Mouse (Mus musculus): ENCODE measurements around the gene Gcgr. TPM values are rescaled to one million over a fixed set of nuclear protein-coding genes. Genes with fewer than 3 reads are reported as not detected.
A peak's percentile ranks its signal among the peaks of the same experiment; 100 is the strongest.

Gene Gcgr
- total and polyA plus RNA-seq, 3 experiments: not detected

- H3K4me3 ChIP-seq (ENCODE audit: control insufficient read depth in 1 of 2, insufficient read depth in 1 of 2, low read depth in 2 of 2, low read length in 2 of 2): no peak overlapping the region
Observed at GRCm38 (mm10) chr11:120538955-120539284, 8.4 kb downstream of the Gcgr start.

GRCm38 (mm10) chr11:120539285-120540014 is 9.0 kb downstream of the Gcgr start:
- Histone ChIP-seq H3K79me2 (ENCODE audit: control insufficient read depth, insufficient read depth, low read length, poor library complexity) (no peaks in the 10 kb centered on the region), H3K36me3 (ENCODE audit: control insufficient read depth in 1 of 2, insufficient read depth in 2 of 2, low read length in 2 of 2) (no peaks in the 10 kb centered on the region; a peak in 1 of 4 replicates), H3K4me1 (ENCODE audit: control insufficient read depth in 1 of 2, insufficient read depth in 2 of 2, low read length in 2 of 2) (peaks cover 0 to 10% of the 10 kb centered on the region in 2 experiments; a peak in 1 of 4 replicates), H3K27ac (ENCODE audit: control insufficient read depth, low read depth, low read length) (no peak overlapping the region), H3K4me3 (ENCODE audit: control insufficient read depth in 1 of 2, insufficient read depth in 1 of 2, low read depth in 2 of 2, low read length in 2 of 2) (no peak overlapping the region), H3K27me3 (ENCODE audit: control insufficient read depth in 1 of 2, insufficient read depth in 2 of 2, low read length in 2 of 2) (no peaks in the 10 kb centered on the region), H3K9ac (ENCODE audit: control insufficient read depth, low read depth, low read length, poor library complexity, severe bottlenecking) (no peak overlapping the region), H3K9me3 (replicated peaks; ENCODE audit: insufficient read depth, low read length) (no peaks in the 10 kb centered on the region)
- TF ChIP-seq CHD2 (IDR thresholded peaks at IDR 0.05; ENCODE audit: low read length) (no peak), MYC (IDR thresholded peaks at IDR 0.05; ENCODE audit: low read depth, low read length) (no peak), USF1 (IDR thresholded peaks at IDR 0.05; ENCODE audit: low read depth, low read length) (0 out of 2 replicates have a peak, but pooled peaks have one; percentile 9), GABPA (IDR thresholded peaks at IDR 0.05; ENCODE audit: low read depth, low read length) (no peak), ZMIZ1 (IDR thresholded peaks at IDR 0.05; ENCODE audit: low read depth, low read length) (no peak), ETS1 (IDR thresholded peaks at IDR 0.05; ENCODE audit: low read depth, low read length) (no peak)
- DNase-seq (ENCODE audit: low read depth, low spot score): no peak

More at GRCm38 (mm10) chr11:120538955-120539284, 8.4 kb downstream of the Gcgr start:
- peak; percentile 67 for DNase-seq (ENCODE audit: low read depth, low spot score)
- H3K9ac ChIP-seq (ENCODE audit: control insufficient read depth, low read depth, low read length, poor library complexity, severe bottlenecking): no peak overlapping the region
- no peaks in the 10 kb centered on the region for H3K79me2 ChIP-seq (ENCODE audit: control insufficient read depth, insufficient read depth, low read length, poor library complexity)
- TF ChIP-seq SMC3 (IDR thresholded peaks at IDR 0.05; ENCODE audit: low read depth, low read length) (no peak), NELFE (IDR thresholded peaks at IDR 0.05; ENCODE audit: low read depth, low read length) (no peak), ZNF384 (IDR thresholded peaks at IDR 0.05; ENCODE audit: low read depth, low read length) (no peak), POLR2AphosphoS2 (IDR thresholded peaks at IDR 0.05; ENCODE audit: low read length) (no peak), RAD21 (IDR thresholded peaks at IDR 0.05; ENCODE audit: low read depth, low read length) (no peak), TCF12 (IDR thresholded peaks at IDR 0.05; ENCODE audit: low read depth, low read length) (no peak), KAT2A (conservative IDR thresholded peaks at IDR 0.05; ENCODE audit: low read depth, low read length) (no peak), MYC (IDR thresholded peaks at IDR 0.05; ENCODE audit: low read depth, low read length) (no peak), MXI1 (IDR thresholded peaks at IDR 0.05; ENCODE audit: low read depth, low read length) (no peak), HCFC1 (IDR thresholded peaks at IDR 0.05; ENCODE audit: low read depth, low read length) (no peak), RCOR1 (IDR thresholded peaks at IDR 0.05; ENCODE audit: low read depth, low read length) (no peak), ZC3H11A (IDR thresholded peaks at IDR 0.05; ENCODE audit: low read depth, low read length) (no peak), ZKSCAN1 (IDR thresholded peaks at IDR 0.05; ENCODE audit: low read depth, low read length) (no peak), JUND (IDR thresholded peaks at IDR 0.05; ENCODE audit: low read depth, low read length) (no peak), GATA1 (IDR thresholded peaks at IDR 0.05; ENCODE audit: low read depth, low read length) (no peak), USF2 (IDR thresholded peaks at IDR 0.05; ENCODE audit: borderline replicate concordance in 1 of 2, insufficient read depth in 1 of 2, low read depth in 1 of 2, low read length in 2 of 2) (no peak), CTCF (IDR thresholded peaks at IDR 0.05 in 2 of 3, conservative IDR thresholded peaks at IDR 0.05 in 1 of 3; ENCODE audit: control insufficient read depth in 1 of 3, insufficient read depth in 1 of 3, low read depth in 2 of 3, low read length in 3 of 3, poor library complexity in 1 of 3, severe bottlenecking in 1 of 3) (no peak), TBP (IDR thresholded peaks at IDR 0.05; ENCODE audit: low read depth, low read length) (no peak), CHD1 (IDR thresholded peaks at IDR 0.05; ENCODE audit: low read depth, low read length) (no peak)
- no peaks in the 10 kb centered on the region for H3K27me3 ChIP-seq (ENCODE audit: control insufficient read depth in 1 of 2, insufficient read depth in 2 of 2, low read length in 2 of 2)
- H3K9me3 ChIP-seq (replicated peaks; ENCODE audit: insufficient read depth, low read length): no peaks in the 10 kb centered on the region
- peaks cover 0 to 10% of the 10 kb centered on the region in 2 experiments; a peak in 1 of 4 replicates for H3K4me1 ChIP-seq (ENCODE audit: control insufficient read depth in 1 of 2, insufficient read depth in 2 of 2, low read length in 2 of 2)
- no peaks in the 10 kb centered on the region; a peak in 1 of 4 replicates for H3K36me3 ChIP-seq (ENCODE audit: control insufficient read depth in 1 of 2, insufficient read depth in 2 of 2, low read length in 2 of 2)
- no peak overlapping the region for H3K27ac ChIP-seq (ENCODE audit: control insufficient read depth, low read depth, low read length)

All from MEL (cell line).